Mouse (Mus musculus): Measurements from ENCODE around the gene Slc45a3. TPM values are rescaled to one million over a fixed set of nuclear protein-coding genes. Genes with fewer than 3 reads are reported as not detected.
A peak's percentile ranks its signal among the peaks of the same experiment; 100 is the strongest.

Gene Slc45a3
- polyA plus RNA-seq, 1 experiment from 2014 or later: 2.1 TPM

- no peaks in the 10 kb centered on the region for H3K9me3 ChIP-seq (ENCODE audit: control insufficient read depth, low read length)
- ATAC-seq: no peak
- no peak overlapping the region for H3K27ac ChIP-seq (ENCODE audit: low read length)
- 70% methylated on average over 2 of the region's 2 CpGs for WGBS
- peaks cover 4% of the 10 kb centered on the region for H3K4me1 ChIP-seq (replicated peaks; ENCODE audit: control insufficient read depth, insufficient read depth, low read length)
- no peak overlapping the region for H3K4me2 ChIP-seq (ENCODE audit: low read length)
- no peak overlapping the region for H3K4me3 ChIP-seq (replicated peaks; ENCODE audit: low read length)
- no peak overlapping the region for H3K9ac ChIP-seq (replicated peaks; ENCODE audit: low read depth, low read length)
- H3K27me3 ChIP-seq (replicated peaks; ENCODE audit: control insufficient read depth, insufficient read depth, low read length): no peaks in the 10 kb centered on the region
- H3K36me3 ChIP-seq (ENCODE audit: control insufficient read depth, insufficient read depth): no peaks in the 10 kb centered on the region
These were observed 40.3 kb downstream of the Slc45a3 start for GRCm38 (mm10) chr1:132003111-132003510.

- H3K9me3 ChIP-seq (ENCODE audit: control insufficient read depth, low read length): no peaks in the 10 kb centered on the region
- H3K4me2 ChIP-seq (ENCODE audit: low read length): no peak overlapping the region
- no peaks in the 10 kb centered on the region for H3K36me3 ChIP-seq (ENCODE audit: control insufficient read depth, insufficient read depth)
- 68% methylated on average over 1 of the region's 1 CpGs for WGBS
- H3K9ac ChIP-seq (replicated peaks; ENCODE audit: low read depth, low read length): no peak overlapping the region
- H3K4me3 ChIP-seq (replicated peaks; ENCODE audit: low read length): no peak overlapping the region
- peaks cover 9% of the 10 kb centered on the region for H3K4me1 ChIP-seq (replicated peaks; ENCODE audit: control insufficient read depth, insufficient read depth, low read length)
- H3K27me3 ChIP-seq (replicated peaks; ENCODE audit: control insufficient read depth, insufficient read depth, low read length): no peaks in the 10 kb centered on the region
- ATAC-seq: no peak
- H3K27ac ChIP-seq (ENCODE audit: low read length): no peak overlapping the region
These were observed 41.0 kb downstream of the Slc45a3 start for GRCm38 (mm10) chr1:132003817-132004216.

- Histone ChIP-seq H3K9ac (replicated peaks; ENCODE audit: low read depth, low read length) (no peak overlapping the region), H3K27me3 (replicated peaks; ENCODE audit: control insufficient read depth, insufficient read depth, low read length) (no peaks in the 10 kb centered on the region), H3K36me3 (ENCODE audit: control insufficient read depth, insufficient read depth) (no peaks in the 10 kb centered on the region), H3K4me1 (replicated peaks; ENCODE audit: control insufficient read depth, insufficient read depth, low read length) (peaks cover 17% of the 10 kb centered on the region), H3K4me2 (ENCODE audit: low read length) (no peak overlapping the region), H3K9me3 (ENCODE audit: control insufficient read depth, low read length) (no peaks in the 10 kb centered on the region), H3K4me3 (replicated peaks; ENCODE audit: low read length) (no peak overlapping the region), H3K27ac (ENCODE audit: low read length) (no peak overlapping the region)
- ATAC-seq: no peak
- 89% methylated on average over 6 of the region's 6 CpGs for WGBS
These were observed 41.9 kb downstream of the Slc45a3 start for GRCm38 (mm10) chr1:132004574-132005180.

GRCm38 (mm10) chr1:132005466-132005865, 42.7 kb downstream of the Slc45a3 start:
- no peak overlapping the region for H3K9ac ChIP-seq (replicated peaks; ENCODE audit: low read depth, low read length)
- no peak overlapping the region for H3K4me3 ChIP-seq (replicated peaks; ENCODE audit: low read length)
- H3K27me3 ChIP-seq (replicated peaks; ENCODE audit: control insufficient read depth, insufficient read depth, low read length): no peaks in the 10 kb centered on the region
- no peaks in the 10 kb centered on the region for H3K36me3 ChIP-seq (ENCODE audit: control insufficient read depth, insufficient read depth)
- H3K9me3 ChIP-seq (ENCODE audit: control insufficient read depth, low read length): no peaks in the 10 kb centered on the region
- no peak overlapping the region for H3K27ac ChIP-seq (ENCODE audit: low read length)
- H3K4me1 ChIP-seq (replicated peaks; ENCODE audit: control insufficient read depth, insufficient read depth, low read length): peaks cover 21% of the 10 kb centered on the region
- 91% methylated on average over 1 of the region's 1 CpGs for WGBS
- no peak overlapping the region for H3K4me2 ChIP-seq (ENCODE audit: low read length)
- ATAC-seq: no peak

- peaks cover 21% of the 10 kb centered on the region for H3K4me1 ChIP-seq (replicated peaks; ENCODE audit: control insufficient read depth, insufficient read depth, low read length)
- WGBS: 85% methylated on average over 3 of the region's 3 CpGs
- no peak overlapping the region for H3K27ac ChIP-seq (ENCODE audit: low read length)
- H3K9ac ChIP-seq (replicated peaks; ENCODE audit: low read depth, low read length): no peak overlapping the region
- no peaks in the 10 kb centered on the region for H3K9me3 ChIP-seq (ENCODE audit: control insufficient read depth, low read length)
- ATAC-seq: no peak
- no peak overlapping the region for H3K4me3 ChIP-seq (replicated peaks; ENCODE audit: low read length)
- H3K27me3 ChIP-seq (replicated peaks; ENCODE audit: control insufficient read depth, insufficient read depth, low read length): no peaks in the 10 kb centered on the region
- H3K4me2 ChIP-seq (ENCODE audit: low read length): no peak overlapping the region
- no peaks in the 10 kb centered on the region for H3K36me3 ChIP-seq (ENCODE audit: control insufficient read depth, insufficient read depth)
These were observed 43.3 kb downstream of the Slc45a3 start for GRCm38 (mm10) chr1:132006046-132006445.

- Histone ChIP-seq H3K4me1 (replicated peaks; ENCODE audit: control insufficient read depth, insufficient read depth, low read length) (peaks cover 21% of the 10 kb centered on the region), H3K27me3 (replicated peaks; ENCODE audit: control insufficient read depth, insufficient read depth, low read length) (no peaks in the 10 kb centered on the region), H3K9me3 (ENCODE audit: control insufficient read depth, low read length) (no peaks in the 10 kb centered on the region), H3K36me3 (ENCODE audit: control insufficient read depth, insufficient read depth) (no peaks in the 10 kb centered on the region), H3K9ac (replicated peaks; ENCODE audit: low read depth, low read length) (no peak overlapping the region), H3K27ac (ENCODE audit: low read length) (peak overlapping the region; percentile 98; the same call in 1 of the 2 replicates), H3K4me3 (replicated peaks; ENCODE audit: low read length) (peak overlapping the region; percentile 75), H3K4me2 (ENCODE audit: low read length) (peak overlapping the region; percentile 85)
- ATAC-seq: no peak
- 35% methylated on average over 5 of the region's 5 CpGs for WGBS
These were observed 44.0 kb downstream of the Slc45a3 start for GRCm38 (mm10) chr1:132006721-132007120.

GRCm38 (mm10) chr1:132007282-132007815, 44.6 kb downstream of the Slc45a3 start, which contains the start of gene Elk4:
Elk4 (plus strand) TSS chr1:132007607.
- peak within 1 kb of the TSS; percentile 98 for H3K27ac ChIP-seq (ENCODE audit: low read length)
- H3K4me2 ChIP-seq (ENCODE audit: low read length): peak within 1 kb of the TSS; percentile 85
- H3K36me3 ChIP-seq (ENCODE audit: control insufficient read depth, insufficient read depth): no peaks in the 10 kb centered on the region
- peak; percentile 94 for ATAC-seq
- H3K4me3 ChIP-seq (replicated peaks; ENCODE audit: low read length): peak within 1 kb of the TSS; percentile 75
- H3K9me3 ChIP-seq (ENCODE audit: control insufficient read depth, low read length): no peaks in the 10 kb centered on the region
- WGBS: under 1% methylated on average over 61 of the region's 61 CpGs
- peak within 1 kb of the TSS; percentile 94 for H3K9ac ChIP-seq (replicated peaks; ENCODE audit: low read depth, low read length)
- no peaks in the 10 kb centered on the region for H3K27me3 ChIP-seq (replicated peaks; ENCODE audit: control insufficient read depth, insufficient read depth, low read length)
- H3K4me1 ChIP-seq (replicated peaks; ENCODE audit: control insufficient read depth, insufficient read depth, low read length): peaks cover 21% of the 10 kb centered on the region

GRCm38 (mm10) chr1:132007828-132008827, 45.4 kb downstream of the Slc45a3 start:
- Histone ChIP-seq H3K4me1 (replicated peaks; ENCODE audit: control insufficient read depth, insufficient read depth, low read length) (peaks cover 21% of the 10 kb centered on the region), H3K4me2 (ENCODE audit: low read length) (peak overlapping the region; percentile 85), H3K36me3 (ENCODE audit: control insufficient read depth, insufficient read depth) (no peaks in the 10 kb centered on the region), H3K27ac (ENCODE audit: low read length) (peak overlapping the region; percentile 98), H3K9ac (replicated peaks; ENCODE audit: low read depth, low read length) (peak overlapping the region; percentile 94), H3K4me3 (replicated peaks; ENCODE audit: low read length) (peak overlapping the region; percentile 75), H3K9me3 (ENCODE audit: control insufficient read depth, low read length) (no peaks in the 10 kb centered on the region), H3K27me3 (replicated peaks; ENCODE audit: control insufficient read depth, insufficient read depth, low read length) (no peaks in the 10 kb centered on the region)
- ATAC-seq: peak; percentile 90
- WGBS: under 1% methylated on average over 70 of the region's 72 CpGs
